Mouse (Mus musculus): ENCODE data around the gene Slc35d3. TPM values are rescaled to one million over a fixed set of nuclear protein-coding genes. Genes with fewer than 3 reads are reported as not detected.
A peak's percentile ranks its signal among the peaks of the same experiment; 100 is the strongest.

Gene Slc35d3
- polyA plus RNA-seq, 1 experiment from 2014 or later = 2.5 TPM

GRCm38 (mm10) chr10:19849771-19850365 lies 1.4 kb downstream of the Slc35d3 start:
- Histone ChIP-seq H3K4me3 (ENCODE audit: low read depth, low read length) (peak overlapping the region; percentile 64), H3K9ac (ENCODE audit: low read depth, low read length) (peak overlapping the region; percentile 67; the same call in 1 of the 2 replicates)
- WGBS = under 1% methylated on average over 31 of the region's 32 CpGs

GRCm38 (mm10) chr10:19848928-19849770 lies 2.1 kb downstream of the Slc35d3 start:
- 7% methylated on average over 44 of the region's 44 CpGs for WGBS
- Histone ChIP-seq H3K4me2 (ENCODE audit: low read length) (peak overlapping the region; percentile 100), H3K27me3 (ENCODE audit: control insufficient read depth, insufficient read depth, low read depth, low read length) (peaks cover 34% of the 10 kb centered on the region), H3K9me3 (replicated peaks; ENCODE audit: control insufficient read depth, low read length, poor library complexity, severe bottlenecking) (no peaks in the 10 kb centered on the region), H3K9ac (ENCODE audit: low read depth, low read length) (0 out of 2 replicates have a peak overlapping the region, but pooled peaks have one; percentile 10), H3K36me3 (ENCODE audit: control insufficient read depth, insufficient read depth, low read length) (no peaks in the 10 kb centered on the region), H3K4me3 (ENCODE audit: low read depth, low read length) (peak overlapping the region; percentile 64), H3K4me1 (ENCODE audit: control insufficient read depth, insufficient read depth, low read length) (peaks cover 23% of the 10 kb centered on the region), H3K27ac (ENCODE audit: low read length) (no peak overlapping the region)
- peak; percentile 10; the same call in 1 of the 2 replicates for ATAC-seq

More at GRCm38 (mm10) chr10:19849771-19850365, 1.4 kb downstream of the Slc35d3 start:
- H3K4me1 ChIP-seq (ENCODE audit: control insufficient read depth, insufficient read depth, low read length) = peaks cover 23% of the 10 kb centered on the region
- no peaks in the 10 kb centered on the region for H3K9me3 ChIP-seq (replicated peaks; ENCODE audit: control insufficient read depth, low read length, poor library complexity, severe bottlenecking)
- ATAC-seq = peak; percentile 62
- no peak overlapping the region for H3K27ac ChIP-seq (ENCODE audit: low read length)
- no peaks in the 10 kb centered on the region for H3K36me3 ChIP-seq (ENCODE audit: control insufficient read depth, insufficient read depth, low read length)
- H3K27me3 ChIP-seq (ENCODE audit: control insufficient read depth, insufficient read depth, low read depth, low read length) = peaks cover 35% of the 10 kb centered on the region
- H3K4me2 ChIP-seq (ENCODE audit: low read length) = peak overlapping the region; percentile 100

- WGBS = 88% methylated on average over 5 of the region's 5 CpGs
- no peaks in the 10 kb centered on the region for H3K36me3 ChIP-seq (ENCODE audit: control insufficient read depth, insufficient read depth, low read length)
- no peak for ATAC-seq
- no peak overlapping the region for H3K4me3 ChIP-seq (ENCODE audit: low read depth, low read length)
- H3K9me3 ChIP-seq (replicated peaks; ENCODE audit: control insufficient read depth, low read length, poor library complexity, severe bottlenecking) = no peaks in the 10 kb centered on the region
- H3K27me3 ChIP-seq (ENCODE audit: control insufficient read depth, insufficient read depth, low read depth, low read length) = no peaks in the 10 kb centered on the region
- no peaks in the 10 kb centered on the region for H3K4me1 ChIP-seq (ENCODE audit: control insufficient read depth, insufficient read depth, low read length)
- H3K9ac ChIP-seq (ENCODE audit: low read depth, low read length) = no peak overlapping the region
- no peak overlapping the region for H3K27ac ChIP-seq (ENCODE audit: low read length)
- no peak overlapping the region for H3K4me2 ChIP-seq (ENCODE audit: low read length)
Measured at GRCm38 (mm10) chr10:19839836-19840235, 11.4 kb downstream of the Slc35d3 start.

- 0 out of 2 replicates have a peak, but pooled peaks have one; percentile 26 for ATAC-seq
- H3K4me2 ChIP-seq (ENCODE audit: low read length) = no peak overlapping the region
- no peaks in the 10 kb centered on the region for H3K9me3 ChIP-seq (replicated peaks; ENCODE audit: control insufficient read depth, low read length, poor library complexity, severe bottlenecking)
- 50% methylated on average over 8 of the region's 8 CpGs for WGBS
- H3K27ac ChIP-seq (ENCODE audit: low read length) = no peak overlapping the region
- no peak overlapping the region for H3K9ac ChIP-seq (ENCODE audit: low read depth, low read length)
- H3K4me3 ChIP-seq (ENCODE audit: low read depth, low read length) = no peak overlapping the region
- H3K4me1 ChIP-seq (ENCODE audit: control insufficient read depth, insufficient read depth, low read length) = no peaks in the 10 kb centered on the region
- no peaks in the 10 kb centered on the region for H3K27me3 ChIP-seq (ENCODE audit: control insufficient read depth, insufficient read depth, low read depth, low read length)
- no peaks in the 10 kb centered on the region for H3K36me3 ChIP-seq (ENCODE audit: control insufficient read depth, insufficient read depth, low read length)
Measured at GRCm38 (mm10) chr10:19835887-19836710, 15.2 kb downstream of the Slc35d3 start.

GRCm38 (mm10) chr10:19834222-19834621 lies 17.0 kb downstream of the Slc35d3 start:
- no peak overlapping the region for H3K4me2 ChIP-seq (ENCODE audit: low read length)
- no peaks in the 10 kb centered on the region for H3K4me1 ChIP-seq (ENCODE audit: control insufficient read depth, insufficient read depth, low read length)
- 97% methylated on average over 6 of the region's 6 CpGs for WGBS
- H3K36me3 ChIP-seq (ENCODE audit: control insufficient read depth, insufficient read depth, low read length) = no peaks in the 10 kb centered on the region
- ATAC-seq = no peak
- H3K4me3 ChIP-seq (ENCODE audit: low read depth, low read length) = no peak overlapping the region
- no peak overlapping the region for H3K27ac ChIP-seq (ENCODE audit: low read length)
- no peaks in the 10 kb centered on the region for H3K27me3 ChIP-seq (ENCODE audit: control insufficient read depth, insufficient read depth, low read depth, low read length)
- H3K9me3 ChIP-seq (replicated peaks; ENCODE audit: control insufficient read depth, low read length, poor library complexity, severe bottlenecking) = no peaks in the 10 kb centered on the region
- H3K9ac ChIP-seq (ENCODE audit: low read depth, low read length) = no peak overlapping the region

GRCm38 (mm10) chr10:19831072-19831849 lies 20.0 kb downstream of the Slc35d3 start:
- Histone ChIP-seq H3K9me3 (replicated peaks; ENCODE audit: control insufficient read depth, low read length, poor library complexity, severe bottlenecking) (no peaks in the 10 kb centered on the region), H3K4me1 (ENCODE audit: control insufficient read depth, insufficient read depth, low read length) (no peaks in the 10 kb centered on the region), H3K27me3 (ENCODE audit: control insufficient read depth, insufficient read depth, low read depth, low read length) (no peaks in the 10 kb centered on the region), H3K9ac (ENCODE audit: low read depth, low read length) (no peak overlapping the region), H3K4me3 (ENCODE audit: low read depth, low read length) (no peak overlapping the region), H3K36me3 (ENCODE audit: control insufficient read depth, insufficient read depth, low read length) (no peaks in the 10 kb centered on the region), H3K4me2 (ENCODE audit: low read length) (no peak overlapping the region), H3K27ac (ENCODE audit: low read length) (no peak overlapping the region)
- ATAC-seq = no peak
- WGBS = 90% methylated on average over 5 of the region's 5 CpGs

GRCm38 (mm10) chr10:19820986-19821385 lies 30.3 kb downstream of the Slc35d3 start:
- H3K4me1 ChIP-seq (ENCODE audit: control insufficient read depth, insufficient read depth, low read length) = no peaks in the 10 kb centered on the region
- ATAC-seq = no peak
- H3K27ac ChIP-seq (ENCODE audit: low read length) = no peak overlapping the region
- H3K27me3 ChIP-seq (ENCODE audit: control insufficient read depth, insufficient read depth, low read depth, low read length) = no peaks in the 10 kb centered on the region
- no peaks in the 10 kb centered on the region for H3K36me3 ChIP-seq (ENCODE audit: control insufficient read depth, insufficient read depth, low read length)
- H3K4me3 ChIP-seq (ENCODE audit: low read depth, low read length) = no peak overlapping the region
- H3K9me3 ChIP-seq (replicated peaks; ENCODE audit: control insufficient read depth, low read length, poor library complexity, severe bottlenecking) = no peaks in the 10 kb centered on the region
- H3K4me2 ChIP-seq (ENCODE audit: low read length) = no peak overlapping the region
- no peak overlapping the region for H3K9ac ChIP-seq (ENCODE audit: low read depth, low read length)
- 61% methylated on average over 3 of the region's 3 CpGs for WGBS

GRCm38 (mm10) chr10:19818723-19819355 lies 32.4 kb downstream of the Slc35d3 start:
- Histone ChIP-seq H3K9me3 (replicated peaks; ENCODE audit: control insufficient read depth, low read length, poor library complexity, severe bottlenecking) (no peaks in the 10 kb centered on the region), H3K36me3 (ENCODE audit: control insufficient read depth, insufficient read depth, low read length) (no peaks in the 10 kb centered on the region), H3K27ac (ENCODE audit: low read length) (no peak overlapping the region), H3K27me3 (ENCODE audit: control insufficient read depth, insufficient read depth, low read depth, low read length) (no peaks in the 10 kb centered on the region), H3K4me2 (ENCODE audit: low read length) (no peak overlapping the region), H3K9ac (ENCODE audit: low read depth, low read length) (no peak overlapping the region), H3K4me1 (ENCODE audit: control insufficient read depth, insufficient read depth, low read length) (no peaks in the 10 kb centered on the region), H3K4me3 (ENCODE audit: low read depth, low read length) (no peak overlapping the region)
- WGBS = 58% methylated on average over 16 of the region's 16 CpGs
- peak; percentile 48; the same call in 1 of the 2 replicates for ATAC-seq

Measured in midbrain, embryonic 16.5 days (tissue).